Mouse (Mus musculus) heart, embryonic 12.5 days (tissue): Measurements from ENCODE around the gene Izumo4. TPM values are rescaled to one million over a fixed set of nuclear protein-coding genes. Genes with fewer than 3 reads are reported as not detected.

ENCODE experiments used
- ATAC-seq: fragments of 200-750 bp; cut with Nextera tagmentation; 2 replicates; pipeline ENCODE4 v1.8.0; 2017; ENCODE audit warnings: moderate TSS enrichment, moderate library complexity; ENCODE audit not compliant: insufficient number of reproducible peaks, low FRiP score
- H3K27ac ChIP-seq: fragments of 300-500 bp; sonication (generic); 2 replicates; pipeline ENCODE4 v1.5.1; 2016; ENCODE audit warnings: mild to moderate bottlenecking, moderate library complexity; ENCODE audit not compliant: poor library complexity, severe bottlenecking
- H3K27me3 ChIP-seq: fragments of 300-500 bp; sonication (generic); replicated peaks from 2 replicates; pipeline ENCODE4 v1.6.1; 2016; ENCODE audit warnings: mild to moderate bottlenecking, moderate library complexity
- H3K36me3 ChIP-seq: fragments of 300-500 bp; sonication (generic); 2 replicates; pipeline ENCODE4 v1.6.1; 2016; ENCODE audit warnings: mild to moderate bottlenecking, moderate library complexity
- H3K4me1 ChIP-seq: fragments of 300-500 bp; sonication (generic); replicated peaks from 2 replicates; pipeline ENCODE4 v1.6.1; 2016; ENCODE audit warnings: mild to moderate bottlenecking
- H3K4me2 ChIP-seq: fragments of 300-500 bp; sonication (generic); 2 replicates; pipeline ENCODE4 v1.6.1; 2016; ENCODE audit warnings: mild to moderate bottlenecking, moderate library complexity
- H3K4me3 ChIP-seq: fragments of 300-500 bp; sonication (generic); 2 replicates; pipeline ENCODE4 v1.5.1; 2016; ENCODE audit warnings: mild to moderate bottlenecking
- H3K9ac ChIP-seq: fragments of 300-500 bp; sonication (generic); 2 replicates; pipeline ENCODE4 v1.6.1; 2016; ENCODE audit warnings: mild to moderate bottlenecking, moderate library complexity
- H3K9me3 ChIP-seq: fragments of 300-500 bp; sonication (generic); replicated peaks from 2 replicates; pipeline ENCODE4 v1.6.1; 2016; ENCODE audit warnings: mild to moderate bottlenecking, moderate library complexity
- WGBS: fragments of 180-500 bp; shearing (Covaris S2); methylation state at CpG from one replicate; pipeline ENCODE4 v1.1.7; 2016; 5-methylcytosine and 5-hydroxymethylcytosine counted together
- polyA plus RNA-seq: library from polyadenylated mRNA; unstranded; fragments of >200 nt; fragmentation: Nextera tagmentation; extraction: Ambion mirVana; gene quantifications from 2 replicates; pipeline ENCODE4 v1.2.1, GENCODE M21; 2016

Gene Izumo4
- polyA plus RNA-seq, 1 experiment from 2014 or later, result 18.4 TPM

- H3K36me3 ChIP-seq, result peaks cover 29% of the 10 kb centered on the region
- no peaks in the 10 kb centered on the region for H3K27me3 ChIP-seq
- no peaks in the 10 kb centered on the region for H3K9me3 ChIP-seq
- WGBS, result 57% methylated on average over 1 of the region's 1 CpGs
- H3K4me1 ChIP-seq, result peaks cover 48% of the 10 kb centered on the region
- H3K9ac ChIP-seq, result no peak overlapping the region
- no peak for ATAC-seq
- H3K4me3 ChIP-seq, result no peak overlapping the region
- H3K27ac ChIP-seq, result no peak overlapping the region
- H3K4me2 ChIP-seq, result no peak overlapping the region
Measured at GRCm38 (mm10) chr10:80738657-80739056, 36.7 kb downstream of the Izumo4 start.

GRCm38 (mm10) chr10:80741146-80741545 is 39.2 kb downstream of the Izumo4 start:
- Histone ChIP-seq H3K9ac (peak overlapping the region; percentile 91), H3K36me3 (peaks cover 16% of the 10 kb centered on the region; the same call in 1 of the 2 replicates), H3K4me1 (peaks cover 48% of the 10 kb centered on the region), H3K4me3 (peak overlapping the region; percentile 94), H3K27ac (peak overlapping the region; percentile 72), H3K27me3 (no peaks in the 10 kb centered on the region), H3K9me3 (no peaks in the 10 kb centered on the region), H3K4me2 (peak overlapping the region; percentile 97)
- WGBS, result 12% methylated on average over 5 of the region's 5 CpGs
- no peak for ATAC-seq

- Histone ChIP-seq H3K4me3 (peak overlapping the region; percentile 94), H3K9ac (peak overlapping the region; percentile 91), H3K27ac (peak overlapping the region; percentile 72), H3K4me2 (peak overlapping the region; percentile 97), H3K4me1 (peaks cover 44% of the 10 kb centered on the region), H3K36me3 (peaks cover 15% of the 10 kb centered on the region; the same call in 1 of the 2 replicates), H3K27me3 (no peaks in the 10 kb centered on the region), H3K9me3 (no peaks in the 10 kb centered on the region)
- WGBS, result under 1% methylated on average over 46 of the region's 46 CpGs
- peak; percentile 24 for ATAC-seq
Measured at GRCm38 (mm10) chr10:80741634-80742179, 39.7 kb downstream of the Izumo4 start.

GRCm38 (mm10) chr10:80742180-80742978 is 40.4 kb downstream of the Izumo4 start, which contains the start of gene Ap3d1:
Gene Ap3d1, minus strand, starts transcription at chr10:80742264.
- H3K27ac ChIP-seq, result peak within 1 kb of the TSS; percentile 72
- no peaks in the 10 kb centered on the region for H3K27me3 ChIP-seq
- 2% methylated on average over 25 of the region's 25 CpGs for WGBS
- H3K4me3 ChIP-seq, result peak within 1 kb of the TSS; percentile 94
- ATAC-seq, result peak; percentile 98
- peak within 1 kb of the TSS; percentile 97 for H3K4me2 ChIP-seq
- peaks cover 8% of the 10 kb centered on the region; the same call in 1 of the 2 replicates for H3K36me3 ChIP-seq
- peaks cover 38% of the 10 kb centered on the region for H3K4me1 ChIP-seq
- H3K9me3 ChIP-seq, result no peaks in the 10 kb centered on the region
- H3K9ac ChIP-seq, result peak within 1 kb of the TSS; percentile 91

- no peaks in the 10 kb centered on the region for H3K9me3 ChIP-seq
- no peaks in the 10 kb centered on the region for H3K36me3 ChIP-seq
- no peak overlapping the region for H3K4me2 ChIP-seq
- 32% methylated on average over 5 of the region's 5 CpGs for WGBS
- no peak overlapping the region for H3K4me3 ChIP-seq
- H3K9ac ChIP-seq, result no peak overlapping the region
- ATAC-seq, result peak; percentile 54
- H3K4me1 ChIP-seq, result peaks cover 35% of the 10 kb centered on the region
- H3K27ac ChIP-seq, result no peak overlapping the region
- H3K27me3 ChIP-seq, result no peaks in the 10 kb centered on the region
Measured at GRCm38 (mm10) chr10:80744262-80744661, 42.3 kb downstream of the Izumo4 start.

GRCm38 (mm10) chr10:80747410-80747809 is 45.4 kb downstream of the Izumo4 start:
- Histone ChIP-seq H3K4me3 (no peak overlapping the region), H3K4me1 (peaks cover 34% of the 10 kb centered on the region), H3K9ac (no peak overlapping the region), H3K27me3 (no peaks in the 10 kb centered on the region), H3K36me3 (no peaks in the 10 kb centered on the region), H3K9me3 (no peaks in the 10 kb centered on the region), H3K4me2 (no peak overlapping the region), H3K27ac (no peak overlapping the region)
- ATAC-seq, result no peak
- 14% methylated on average over 3 of the region's 3 CpGs for WGBS

GRCm38 (mm10) chr10:80748609-80749008 is 46.6 kb downstream of the Izumo4 start:
- no peak overlapping the region for H3K4me2 ChIP-seq
- peaks cover 35% of the 10 kb centered on the region for H3K4me1 ChIP-seq
- no peaks in the 10 kb centered on the region for H3K9me3 ChIP-seq
- no peak for ATAC-seq
- no peak overlapping the region for H3K4me3 ChIP-seq
- no peak overlapping the region for H3K9ac ChIP-seq
- 9% methylated on average over 6 of the region's 6 CpGs for WGBS
- H3K27ac ChIP-seq, result no peak overlapping the region
- no peaks in the 10 kb centered on the region for H3K27me3 ChIP-seq
- no peaks in the 10 kb centered on the region for H3K36me3 ChIP-seq

GRCm38 (mm10) chr10:80751188-80751832 is 49.3 kb downstream of the Izumo4 start:
- ATAC-seq, result peak; percentile 62
- peak overlapping the region; percentile 72 for H3K9ac ChIP-seq
- 2% methylated on average over 16 of the region's 16 CpGs for WGBS

GRCm38 (mm10) chr10:80752079-80752625 is 50.2 kb downstream of the Izumo4 start:
- no peaks in the 10 kb centered on the region for H3K9me3 ChIP-seq
- H3K27me3 ChIP-seq, result no peaks in the 10 kb centered on the region
- H3K36me3 ChIP-seq, result no peaks in the 10 kb centered on the region
- peak overlapping the region; percentile 72 for H3K9ac ChIP-seq
- WGBS, result 3% methylated on average over 6 of the region's 6 CpGs
- H3K27ac ChIP-seq, result peak overlapping the region; percentile 99
- H3K4me2 ChIP-seq, result peak overlapping the region; percentile 71
- ATAC-seq, result peak; percentile 76
- peak overlapping the region; percentile 42 for H3K4me3 ChIP-seq
- peaks cover 49% of the 10 kb centered on the region for H3K4me1 ChIP-seq

More at GRCm38 (mm10) chr10:80751188-80751832, 49.3 kb downstream of the Izumo4 start:
- Histone ChIP-seq H3K27me3 (no peaks in the 10 kb centered on the region), H3K9me3 (no peaks in the 10 kb centered on the region), H3K27ac (peak overlapping the region; percentile 99), H3K4me3 (peak overlapping the region; percentile 42), H3K36me3 (no peaks in the 10 kb centered on the region), H3K4me2 (peak overlapping the region; percentile 71), H3K4me1 (peaks cover 40% of the 10 kb centered on the region)

- Histone ChIP-seq H3K36me3 (no peaks in the 10 kb centered on the region), H3K9me3 (no peaks in the 10 kb centered on the region), H3K4me2 (peak within 1 kb of the TSS; percentile 93), H3K27me3 (no peaks in the 10 kb centered on the region), H3K27ac (peak within 1 kb of the TSS; percentile 83), H3K9ac (peak within 1 kb of the TSS; percentile 98), H3K4me1 (peaks cover 68% of the 10 kb centered on the region), H3K4me3 (peak within 1 kb of the TSS; percentile 95)
- ATAC-seq, result peak; percentile 90
- WGBS, result under 1% methylated on average over 55 of the region's 57 CpGs
Measured at GRCm38 (mm10) chr10:80754594-80755290, 52.8 kb downstream of the Izumo4 start, which contains the start of gene Dot1l. Gene Dot1l, plus strand, starts transcription at chr10:80755206.
